Mouse (Mus musculus) midbrain, embryonic 14.5 days (tissue): ENCODE results near the gene Olfr342. TPM values are rescaled to one million over a fixed set of nuclear protein-coding genes. Genes with fewer than 3 reads are reported as not detected.

ENCODE experiments used
- ATAC-seq: fragments of 200-750 bp; cut with Nextera tagmentation; 2 replicates; pipeline ENCODE4 v1.8.0; 2017; ENCODE audit warnings: moderate number of reproducible peaks, moderate library complexity; ENCODE audit not compliant: low FRiP score, low TSS enrichment
- DNase-seq: peaks from one replicate; pipeline ENCODE4 v3.0.0-alpha.2; 2015
- H3K27ac ChIP-seq: fragments of 300-500 bp; sonication (generic); replicated peaks from 2 replicates; pipeline ENCODE4 v1.5.1; 2014; ENCODE audit warnings: mild to moderate bottlenecking, low read depth, low read length, moderate library complexity
- H3K27me3 ChIP-seq: fragments of 300-500 bp; sonication (generic); 2 replicates; pipeline ENCODE4 v1.6.1; 2014; ENCODE audit warnings: low read length, control low read depth, mixed read lengths; ENCODE audit not compliant: control insufficient read depth, insufficient read depth
- H3K36me3 ChIP-seq: fragments of 300-500 bp; sonication (generic); 2 replicates; pipeline ENCODE4 v1.6.1; 2014; ENCODE audit warnings: low read length, control low read depth; ENCODE audit not compliant: control insufficient read depth, insufficient read depth
- H3K4me1 ChIP-seq: fragments of 300-500 bp; sonication (generic); 2 replicates; pipeline ENCODE4 v1.6.1; 2014; ENCODE audit warnings: mild to moderate bottlenecking, antibody characterized with exemption, low read length, control low read depth; ENCODE audit not compliant: control insufficient read depth, insufficient read depth
- H3K4me2 ChIP-seq: fragments of 300-500 bp; sonication (generic); 2 replicates; pipeline ENCODE4 v1.6.1; 2014; ENCODE audit warnings: mild to moderate bottlenecking, low read length, moderate library complexity
- H3K4me3 ChIP-seq: fragments of 300-500 bp; sonication (generic); replicated peaks from 2 replicates; pipeline ENCODE4 v1.5.1; 2014; ENCODE audit warnings: low read depth, low read length
- H3K9ac ChIP-seq: fragments of 300-500 bp; sonication (generic); replicated peaks from 2 replicates; pipeline ENCODE4 v1.6.1; 2014; ENCODE audit warnings: mild to moderate bottlenecking, low read length, moderate library complexity
- H3K9me3 ChIP-seq: fragments of 300-500 bp; sonication (generic); 2 replicates; pipeline ENCODE4 v1.6.1; 2016; ENCODE audit warnings: low read length, control low read depth, mixed read lengths; ENCODE audit not compliant: control insufficient read depth
- WGBS: fragments of 180-500 bp; shearing (Covaris S2); extraction: QIAGEN DNeasy Blood & Tissue Kit; methylation state at CpG from one replicate; pipeline ENCODE4 v1.1.7; 2014; 5-methylcytosine and 5-hydroxymethylcytosine counted together
- polyA plus RNA-seq: library from polyadenylated mRNA; unstranded; fragments of >200 nt; fragmentation: Nextera tagmentation; extraction: Ambion mirVana; gene quantifications from 2 replicates; pipeline ENCODE4 v1.2.1, GENCODE M21; 2014

The Olfr342 gene
- not detected in 2 replicates for polyA plus RNA-seq

DNA sequence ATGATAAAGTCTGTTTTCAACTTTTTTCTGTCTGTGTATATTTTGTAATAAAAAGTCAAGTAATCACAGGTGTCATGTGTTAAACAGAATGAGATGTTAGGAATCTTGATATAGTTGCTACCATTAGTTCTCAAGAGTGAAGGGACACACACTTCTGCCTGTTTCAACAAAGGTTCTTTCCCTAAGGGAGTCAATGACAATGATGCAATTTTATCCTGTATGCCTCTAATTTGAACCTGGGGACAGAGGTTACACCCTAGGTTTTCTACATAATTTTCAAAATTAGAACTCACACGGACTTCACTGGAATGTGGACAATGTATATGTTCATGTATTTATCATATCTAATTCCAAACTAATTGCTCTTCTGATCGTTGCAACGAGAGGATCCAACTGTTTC, at the start of gene Olfr342:
Gene Olfr342 (plus strand): TSS at position 301 of the 400 bp plus-strand sequence.
- no peaks in the 10 kb centered on the region for H3K36me3 ChIP-seq
- no peaks in the 10 kb centered on the region for H3K27me3 ChIP-seq
- no peak within 1 kb of the TSS for H3K4me2 ChIP-seq
- no peaks in the 10 kb centered on the region for H3K4me1 ChIP-seq
- 64% methylated on average over 3 of the region's 3 CpGs for WGBS
- no peak within 1 kb of the TSS for H3K27ac ChIP-seq
- H3K9ac ChIP-seq = no peak within 1 kb of the TSS
- ATAC-seq = no peak
- H3K4me3 ChIP-seq = no peak within 1 kb of the TSS
- H3K9me3 ChIP-seq = peaks cover 23% of the 10 kb centered on the region
- DNase-seq = no peak

DNA sequence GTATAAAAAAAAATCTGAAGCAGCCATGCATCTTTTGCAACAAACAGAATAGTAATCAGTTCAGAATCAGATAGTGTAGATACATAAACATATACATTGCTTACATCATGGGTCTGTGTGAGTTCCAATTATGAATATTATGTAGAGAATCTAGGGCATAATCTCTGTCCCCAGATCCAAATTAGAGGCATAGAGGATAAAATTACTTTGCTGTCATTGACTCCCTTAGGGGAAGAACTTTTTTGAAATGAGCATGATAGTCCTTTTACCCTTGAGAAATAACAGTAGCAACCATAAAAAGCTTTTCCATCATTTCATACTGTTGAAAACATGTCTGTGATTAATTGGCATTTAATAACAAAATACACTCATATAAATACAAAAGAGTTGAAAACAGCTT, 42.4 kb upstream of the Olfr342 start, which contains the start of gene Olfr341:
Gene Olfr341 (minus strand): TSS at position 101 of the 400 bp plus-strand sequence.
- Histone ChIP-seq H3K9ac (no peak within 1 kb of the TSS), H3K27ac (no peak within 1 kb of the TSS), H3K4me1 (no peaks in the 10 kb centered on the region), H3K9me3 (peaks cover 11% of the 10 kb centered on the region), H3K27me3 (no peaks in the 10 kb centered on the region), H3K4me2 (no peak within 1 kb of the TSS), H3K4me3 (no peak within 1 kb of the TSS), H3K36me3 (no peaks in the 10 kb centered on the region)
- no peak for DNase-seq
- ATAC-seq = no peak

DNA sequence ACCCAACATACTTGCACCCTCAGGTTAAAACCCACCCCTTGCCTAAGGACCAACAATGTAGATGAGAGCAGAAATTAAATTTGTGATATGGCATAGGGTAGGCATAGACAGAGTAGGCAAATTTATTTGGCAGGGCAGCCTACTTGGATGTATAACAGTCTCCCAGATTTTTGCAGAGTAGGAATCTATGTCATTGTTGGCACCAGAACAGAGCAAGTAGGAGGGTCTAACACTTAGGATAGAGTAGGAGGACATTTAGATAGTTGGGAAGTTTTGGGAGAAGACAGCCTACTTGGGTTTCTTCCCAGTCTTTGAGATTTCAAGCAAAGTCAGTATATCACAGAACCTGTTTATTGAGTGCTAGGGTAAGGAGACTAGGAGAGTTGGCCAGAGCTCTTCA, 40.4 kb downstream of the Olfr342 start:
- no peak overlapping the region for H3K4me2 ChIP-seq
- H3K4me3 ChIP-seq = no peak overlapping the region
- no peaks in the 10 kb centered on the region for H3K27me3 ChIP-seq
- peaks cover 24% of the 10 kb centered on the region for H3K9me3 ChIP-seq
- no peak overlapping the region for H3K9ac ChIP-seq
- H3K27ac ChIP-seq = no peak overlapping the region
- H3K4me1 ChIP-seq = no peaks in the 10 kb centered on the region
- H3K36me3 ChIP-seq = no peaks in the 10 kb centered on the region
- DNase-seq (no peak), ATAC-seq (no peak)

DNA sequence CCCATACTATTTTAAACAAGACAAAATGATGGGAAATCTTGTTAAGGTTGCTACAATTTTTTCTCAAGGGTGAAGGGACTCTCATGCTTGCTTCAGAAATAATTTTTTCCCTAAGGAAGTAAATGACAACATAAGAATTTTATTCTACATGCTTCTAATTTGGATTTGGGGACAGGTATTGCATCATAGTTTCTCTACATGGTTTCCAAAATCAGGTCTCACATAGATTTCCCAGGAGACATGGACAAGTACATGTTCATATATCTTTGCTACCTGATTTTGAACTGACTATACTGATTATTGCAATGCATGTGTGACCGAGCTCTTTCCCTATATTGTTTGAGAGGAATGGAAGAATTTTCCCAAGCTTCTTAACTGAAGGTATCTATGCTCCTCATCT, 41.6 kb downstream of the Olfr342 start, which contains the start of gene Olfr344:
Gene Olfr344 (plus strand): TSS at position 301 of the 400 bp plus-strand sequence.
- DNase-seq = no peak
- Histone ChIP-seq H3K9me3 (peaks cover 24% of the 10 kb centered on the region), H3K36me3 (no peaks in the 10 kb centered on the region), H3K4me2 (no peak within 1 kb of the TSS), H3K27me3 (no peaks in the 10 kb centered on the region), H3K4me1 (no peaks in the 10 kb centered on the region), H3K27ac (no peak within 1 kb of the TSS), H3K9ac (no peak within 1 kb of the TSS), H3K4me3 (no peak within 1 kb of the TSS)
- no peak for ATAC-seq
- WGBS = 77% methylated on average over 1 of the region's 1 CpGs

DNA sequence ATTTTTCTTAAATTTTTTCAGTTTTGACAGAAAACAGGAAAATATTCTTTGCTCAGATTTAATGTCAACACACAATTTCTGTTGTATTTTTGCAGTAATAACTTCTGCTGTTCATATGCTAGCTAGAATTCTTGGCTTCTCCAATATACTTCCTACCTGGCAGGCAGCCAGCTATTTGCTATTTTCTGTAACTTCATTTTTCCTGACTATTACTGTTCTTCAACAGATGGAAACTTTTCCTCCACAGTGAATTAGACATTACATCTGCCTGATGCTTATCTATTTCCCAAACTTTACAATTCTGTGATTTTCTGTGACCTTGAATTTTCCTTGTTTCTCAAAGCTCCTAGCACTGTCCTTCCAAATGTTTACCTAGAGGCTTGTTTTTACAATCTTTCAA, 42.2 kb downstream of the Olfr342 start:
- H3K4me2 ChIP-seq = no peak overlapping the region
- DNase-seq (no peak), ATAC-seq (no peak)
- H3K9ac ChIP-seq = no peak overlapping the region
- H3K4me3 ChIP-seq = no peak overlapping the region
- no peaks in the 10 kb centered on the region for H3K36me3 ChIP-seq
- no peaks in the 10 kb centered on the region for H3K27me3 ChIP-seq
- H3K9me3 ChIP-seq = peaks cover 24% of the 10 kb centered on the region
- H3K27ac ChIP-seq = no peak overlapping the region
- H3K4me1 ChIP-seq = no peaks in the 10 kb centered on the region

DNA sequence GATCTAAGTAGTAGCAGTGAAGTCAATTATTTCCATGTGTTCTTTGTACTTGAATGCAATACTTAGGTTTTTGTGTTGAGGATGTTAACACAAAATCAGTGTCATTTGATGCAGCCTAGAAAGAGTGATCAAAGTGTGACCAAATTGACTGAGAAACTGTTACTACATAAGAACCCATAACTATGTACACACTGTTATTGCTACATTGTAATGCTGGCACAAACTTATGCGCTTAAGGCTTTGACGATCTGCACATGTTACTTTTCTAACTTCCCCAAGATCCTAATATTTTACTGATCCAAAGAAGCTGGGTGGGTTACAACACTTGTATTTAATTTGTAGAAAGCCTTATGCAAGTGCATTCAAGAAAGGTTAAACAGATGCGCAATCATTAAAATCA, 43.0 kb downstream of the Olfr342 start:
- Histone ChIP-seq H3K9ac (no peak overlapping the region), H3K27me3 (no peaks in the 10 kb centered on the region), H3K9me3 (peaks cover 24% of the 10 kb centered on the region), H3K4me3 (no peak overlapping the region), H3K36me3 (no peaks in the 10 kb centered on the region), H3K4me2 (no peak overlapping the region), H3K4me1 (no peaks in the 10 kb centered on the region), H3K27ac (no peak overlapping the region)
- 97% methylated on average over 3 of the region's 3 CpGs for WGBS
- ATAC-seq (no peak), DNase-seq (no peak)

Other genes starting within 250 kb of the Olfr342 start
- gene Olfr338, start 151.5 kb upstream of the Olfr342 start, polyA plus RNA-seq = not detected in 2 replicates
- gene Olfr339, start 106.1 kb upstream of the Olfr342 start, polyA plus RNA-seq = not detected in 2 replicates
- gene Olfr340, start 72.4 kb upstream of the Olfr342 start, polyA plus RNA-seq = not detected in 2 replicates
- not detected in 2 replicates for gene Olfr341, start 42.5 kb upstream of the Olfr342 start, polyA plus RNA-seq
- gene Olfr344, start 41.7 kb downstream of the Olfr342 start, polyA plus RNA-seq = not detected in 2 replicates
- not detected in 2 replicates for gene Olfr345, start 115.0 kb downstream of the Olfr342 start, polyA plus RNA-seq
- gene Olfr346, start 160.8 kb downstream of the Olfr342 start, polyA plus RNA-seq = not detected in 2 replicates
- not detected in 2 replicates for gene Olfr347, start 206.9 kb downstream of the Olfr342 start, polyA plus RNA-seq